Mouse (Mus musculus): ENCODE results near the gene Qk.

The Qk gene

DNA sequence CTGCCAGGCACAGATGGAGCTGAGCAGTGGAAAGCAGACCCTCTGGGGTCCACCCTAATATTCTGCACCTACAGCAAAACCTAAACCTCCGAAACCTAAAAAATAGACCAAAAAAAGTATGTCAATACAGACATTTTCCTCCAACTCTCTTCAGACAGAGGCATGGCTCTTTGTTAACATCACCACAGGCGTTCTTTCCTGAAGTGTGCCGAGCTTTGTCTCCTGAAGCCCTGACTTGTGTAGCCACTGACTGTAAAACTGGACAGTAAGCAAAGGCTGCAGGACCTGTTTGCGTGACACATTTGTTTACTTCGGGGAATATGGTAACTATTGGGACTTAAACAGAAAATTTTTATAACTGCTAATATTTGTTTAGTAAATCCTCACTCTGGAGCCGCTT lies 137.9 kb downstream of the Qk start:
- Histone ChIP-seq H3K9me3 (ENCODE audit: low read length) (no peaks in the 10 kb centered on the region), H3K4me1 (replicated peaks; ENCODE audit: low read depth, low read length) (peaks cover 6% of the 10 kb centered on the region; the same call in 1 of the 2 replicates), H3K4me3 (replicated peaks; ENCODE audit: low read length) (no peak overlapping the region), H3K27me3 (ENCODE audit: insufficient read depth, low read length) (no peaks in the 10 kb centered on the region), H3K36me3 (ENCODE audit: insufficient read depth, low read length) (no peaks in the 10 kb centered on the region)
- TF ChIP-seq POU5F1 (IDR thresholded peaks at IDR 0.05; ENCODE audit: borderline replicate concordance, low read length) = no peak
- TF ChIP-seq CTCF (conservative IDR thresholded peaks at IDR 0.05; ENCODE audit: low read length) = no peak
- TF ChIP-seq NANOG (IDR thresholded peaks at IDR 0.05; ENCODE audit: borderline replicate concordance, low read length) = no peak

DNA sequence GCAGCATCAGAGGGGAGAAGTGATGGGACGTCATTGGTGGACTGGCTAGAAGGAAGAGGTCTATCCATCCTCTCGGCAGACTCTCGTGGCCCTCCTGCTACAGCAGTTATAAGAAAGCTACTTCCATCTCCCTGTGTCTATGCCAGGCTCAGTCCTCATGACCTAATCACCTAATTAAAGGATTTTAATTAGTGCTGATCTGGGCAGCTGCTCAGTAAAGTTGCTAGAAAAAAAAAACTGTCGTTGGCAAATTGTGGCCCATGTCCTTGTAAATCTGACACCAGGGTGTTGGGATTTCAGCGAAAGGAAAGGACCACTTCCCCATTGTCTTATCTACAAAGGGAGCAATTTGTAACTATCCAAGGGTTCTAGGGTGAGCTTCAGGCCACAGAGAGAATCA lies 142.6 kb downstream of the Qk start:
- Histone ChIP-seq H3K4me1 (replicated peaks; ENCODE audit: low read depth, low read length) (no peaks in the 10 kb centered on the region), H3K9me3 (ENCODE audit: low read length) (no peaks in the 10 kb centered on the region), H3K27me3 (ENCODE audit: insufficient read depth, low read length) (no peaks in the 10 kb centered on the region), H3K4me3 (replicated peaks; ENCODE audit: low read length) (no peak overlapping the region), H3K36me3 (ENCODE audit: insufficient read depth, low read length) (no peaks in the 10 kb centered on the region)
- TF ChIP-seq POU5F1 (IDR thresholded peaks at IDR 0.05; ENCODE audit: borderline replicate concordance, low read length) (no peak), CTCF (conservative IDR thresholded peaks at IDR 0.05; ENCODE audit: low read length) (no peak), NANOG (IDR thresholded peaks at IDR 0.05; ENCODE audit: borderline replicate concordance, low read length) (no peak)

DNA sequence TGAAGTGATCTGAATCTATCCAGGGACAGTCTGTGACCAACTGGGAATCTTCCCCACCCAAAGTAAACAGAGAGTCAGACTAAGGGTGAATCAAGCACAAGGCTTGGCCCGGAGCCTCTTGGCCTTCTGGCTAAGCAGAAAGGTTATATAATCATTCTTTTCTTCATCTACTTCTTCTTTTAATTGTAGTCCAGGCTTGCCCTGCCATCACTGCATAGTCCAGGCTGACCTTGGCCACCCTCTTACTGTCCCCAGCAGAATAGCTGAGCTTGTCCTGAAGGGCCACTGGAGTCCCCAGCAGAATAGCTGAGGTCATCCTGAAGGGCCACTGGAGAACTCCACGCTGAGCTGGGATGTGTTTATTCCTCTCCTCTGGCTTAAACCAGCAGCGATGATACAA lies 158.4 kb downstream of the Qk start:
- H3K4me1 ChIP-seq (replicated peaks; ENCODE audit: low read depth, low read length) = no peaks in the 10 kb centered on the region
- TF ChIP-seq POU5F1 (IDR thresholded peaks at IDR 0.05; ENCODE audit: borderline replicate concordance, low read length) (no peak), NANOG (IDR thresholded peaks at IDR 0.05; ENCODE audit: borderline replicate concordance, low read length) (no peak), CTCF (conservative IDR thresholded peaks at IDR 0.05; ENCODE audit: low read length) (no peak)
- H3K27me3 ChIP-seq (ENCODE audit: insufficient read depth, low read length) = no peaks in the 10 kb centered on the region
- no peak overlapping the region for H3K4me3 ChIP-seq (replicated peaks; ENCODE audit: low read length)
- H3K9me3 ChIP-seq (ENCODE audit: low read length) = peaks cover 18% of the 10 kb centered on the region
- H3K36me3 ChIP-seq (ENCODE audit: insufficient read depth, low read length) = no peaks in the 10 kb centered on the region

DNA sequence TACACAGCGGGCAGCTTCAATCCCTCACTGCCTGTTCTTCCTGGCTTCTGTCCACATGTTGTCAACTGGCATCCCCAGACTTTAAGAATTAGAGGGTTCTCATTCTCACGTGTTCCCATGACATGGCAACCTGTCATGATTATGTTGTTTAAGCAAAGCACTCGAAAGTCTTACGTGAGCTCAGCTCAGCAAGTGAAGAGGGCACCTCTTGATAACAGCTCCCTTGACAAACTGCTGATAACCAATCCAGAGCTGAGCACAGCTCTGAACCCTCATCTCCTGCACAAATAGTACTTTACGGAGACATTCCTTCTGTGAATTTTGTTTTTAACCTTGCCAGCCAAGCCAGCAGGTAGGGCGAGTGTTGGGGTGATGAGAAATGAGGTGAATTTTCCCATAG lies 159.2 kb downstream of the Qk start:
- no peaks in the 10 kb centered on the region for H3K36me3 ChIP-seq (ENCODE audit: insufficient read depth, low read length)
- H3K4me1 ChIP-seq (replicated peaks; ENCODE audit: low read depth, low read length) = no peaks in the 10 kb centered on the region
- no peak for TF ChIP-seq CTCF (conservative IDR thresholded peaks at IDR 0.05; ENCODE audit: low read length)
- TF ChIP-seq POU5F1 (IDR thresholded peaks at IDR 0.05; ENCODE audit: borderline replicate concordance, low read length) = no peak
- TF ChIP-seq NANOG (IDR thresholded peaks at IDR 0.05; ENCODE audit: borderline replicate concordance, low read length) = no peak
- H3K27me3 ChIP-seq (ENCODE audit: insufficient read depth, low read length) = no peaks in the 10 kb centered on the region
- H3K9me3 ChIP-seq (ENCODE audit: low read length) = peaks cover 26% of the 10 kb centered on the region
- H3K4me3 ChIP-seq (replicated peaks; ENCODE audit: low read length) = no peak overlapping the region

DNA sequence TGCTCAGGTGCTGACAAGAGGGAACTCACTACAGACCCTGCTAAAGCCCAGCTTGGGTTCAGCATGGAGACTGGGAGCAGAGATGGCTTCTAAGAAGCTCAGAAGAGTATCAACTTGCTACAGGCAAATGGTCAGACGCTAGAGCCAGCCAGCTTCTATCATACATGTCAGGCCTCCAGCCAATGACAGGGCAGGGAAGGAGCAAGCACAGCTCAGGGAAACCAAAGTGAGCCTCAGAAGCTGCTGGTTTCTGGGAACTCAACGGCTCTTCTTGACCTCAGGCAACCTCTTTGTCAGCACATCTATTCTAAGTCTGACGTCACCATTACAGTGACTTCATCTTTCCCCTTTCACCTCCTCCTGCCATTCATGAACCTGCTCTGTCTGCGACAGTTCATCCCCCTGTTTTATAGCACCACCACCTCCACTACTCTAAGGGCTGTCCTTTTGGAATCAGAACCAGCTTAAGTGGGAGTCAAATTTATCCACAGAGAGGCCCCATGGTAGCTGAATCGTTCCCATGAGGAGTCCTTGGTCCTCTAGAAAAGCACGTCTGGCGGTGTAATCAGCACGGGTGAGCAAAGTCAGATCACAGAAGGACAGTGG lies 166.7 kb downstream of the Qk start:
- Histone ChIP-seq H3K9me3 (ENCODE audit: low read length) (peaks cover 82% of the 10 kb centered on the region), H3K4me1 (replicated peaks; ENCODE audit: low read depth, low read length) (no peaks in the 10 kb centered on the region), H3K36me3 (ENCODE audit: insufficient read depth, low read length) (no peaks in the 10 kb centered on the region), H3K27me3 (ENCODE audit: insufficient read depth, low read length) (no peaks in the 10 kb centered on the region), H3K4me3 (replicated peaks; ENCODE audit: low read length) (no peak overlapping the region)
- TF ChIP-seq NANOG (IDR thresholded peaks at IDR 0.05; ENCODE audit: borderline replicate concordance, low read length) (no peak), POU5F1 (IDR thresholded peaks at IDR 0.05; ENCODE audit: borderline replicate concordance, low read length) (no peak), CTCF (conservative IDR thresholded peaks at IDR 0.05; ENCODE audit: low read length) (no peak)

Data from E14TG2a.4 (cell line).